Comparison of ENCODE assay signal across 25 mouse cellular contexts in the genomic region with DNA sequence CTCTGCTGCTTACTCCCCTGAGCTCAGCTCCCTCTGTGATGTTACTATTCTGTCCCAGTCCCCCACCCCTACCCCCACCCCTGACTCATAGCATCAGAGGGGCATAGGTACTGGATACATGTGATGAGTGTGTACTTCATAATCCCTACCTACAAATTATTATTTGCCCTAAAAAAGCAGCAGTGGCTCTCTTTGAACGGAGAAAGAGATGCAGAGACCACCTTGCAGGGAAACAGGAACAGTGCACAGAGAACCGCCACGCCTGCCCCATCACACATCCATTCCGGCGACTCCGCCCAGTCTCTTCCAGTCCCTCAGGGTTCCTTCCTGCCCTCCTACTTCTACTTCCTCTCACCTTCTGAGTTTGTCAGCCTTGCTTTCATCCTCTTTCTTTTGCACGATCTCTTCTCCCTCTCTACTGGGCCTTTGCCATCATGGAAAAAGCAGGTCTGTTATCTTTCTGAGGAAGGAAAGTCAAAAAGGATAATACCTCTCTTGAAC. TPM values are rescaled to one million over a fixed set of nuclear protein-coding genes. Genes with fewer than 3 reads are reported as not detected.
DNase-seq lines count a peak whose midpoint lies in the region; ATAC-seq and TF ChIP-seq lines count a peak whose summit lies in the region.
"Had no signal": no experiment of that assay in that cellular context is flagged by ENCODE, and none has a peak within 500 bp of the region (broad histone marks: within the 10 kb centered on the region; RNA-seq: fewer than 3 reads in every experiment).

A gene (minus strand): TSS at position 51 of the 501 bp plus-strand sequence.

- no peaks in the 10 kb centered on the region for H3K27me3 ChIP-seq in testis, adult 2 months (ENCODE audit: control insufficient read depth, insufficient read depth, low read length)
- H3K27me3 ChIP-seq in kidney, embryonic 14.5 days (ENCODE audit: control insufficient read depth, insufficient read depth, low read length), result no peaks in the 10 kb centered on the region
- H3K27me3 ChIP-seq: embryonic facial prominence, embryonic 15.5 days; heart, embryonic 15.5 days; hindbrain, embryonic 13.5 days; intestine, embryonic 15.5 days; Patski had no signal

- H3K9me3 ChIP-seq in kidney, embryonic 14.5 days (ENCODE audit: control insufficient read depth, low read length), result peaks cover 7% of the 10 kb centered on the region; the same call in 1 of the 2 replicates
- H3K9me3 ChIP-seq: embryonic facial prominence, embryonic 15.5 days; intestine, embryonic 15.5 days had no signal

- no peaks in the 10 kb centered on the region for H3K36me3 ChIP-seq in testis, adult 2 months (ENCODE audit: control insufficient read depth, insufficient read depth, low read length)
- no peaks in the 10 kb centered on the region for H3K36me3 ChIP-seq in kidney, embryonic 14.5 days (ENCODE audit: control insufficient read depth, insufficient read depth, low read length)
- H3K36me3 ChIP-seq: embryonic facial prominence, embryonic 15.5 days; forebrain, embryonic 10.5 days; heart, embryonic 15.5 days; hindbrain, embryonic 13.5 days; intestine, embryonic 15.5 days had no signal

- H3K9ac ChIP-seq in kidney, embryonic 14.5 days (ENCODE audit: low read depth, low read length), result no peak within 1 kb of the TSS
- H3K9ac ChIP-seq: embryonic facial prominence, embryonic 15.5 days; heart, embryonic 15.5 days; hindbrain, embryonic 13.5 days; intestine, embryonic 15.5 days had no signal

- no peak for TF ChIP-seq POLR2A in testis, adult 2 months (IDR thresholded peaks at IDR 0.05; ENCODE audit: control insufficient read depth, low read depth, low read length)

- H3K27ac ChIP-seq in testis, adult 2 months (ENCODE audit: control insufficient read depth, insufficient read depth, low read depth, low read length), result no peak within 1 kb of the TSS; the same call in 1 of the 2 replicates
- H3K27ac ChIP-seq in kidney, embryonic 14.5 days (ENCODE audit: low read depth, low read length), result no peak within 1 kb of the TSS
- no peak within 1 kb of the TSS for H3K27ac ChIP-seq in left cerebral cortex, adult 2 months
- H3K27ac ChIP-seq: embryonic facial prominence, embryonic 15.5 days; forebrain, embryonic 10.5 days; gastrocnemius, adult 2 months; heart, embryonic 15.5 days; hindbrain, embryonic 13.5 days; intestine, embryonic 15.5 days had no signal

- DNase-seq in testis, postnatal 14 days (ENCODE audit: low spot score), result no peak
- DNase-seq in ES-CJ7 (ENCODE audit: low read depth, low spot score) (peak; percentile 59), R1 (ENCODE audit: low read depth, low spot score) (peak; percentile 45)
- DNase-seq in kidney, postnatal 10 days, result no peak
- DNase-seq in left cerebral cortex, adult 2 months (ENCODE audit: extremely low spot score in 1 of 2, low spot score in 2 of 2), result no peak
- DNase-seq: adrenal gland, adult 8-10 months; adrenal gland, postnatal 36 days; cerebellum, adult 2 months; cerebellum, postnatal 10 days; embryo, embryonic 11 days; gastrocnemius, adult 2 months; gastrocnemius, postnatal 25 days; heart, adult 11 months; heart, postnatal 14 days had no signal

- intact Hi-C loops in left cerebral cortex, adult 2 months (cut with DNase I), result no loop called here

- ATAC-seq in kidney, embryonic 14.5 days (ENCODE audit: low FRiP score, low TSS enrichment), result no peak
- ATAC-seq: forebrain, embryonic 14.5 days; intestine, embryonic 15.5 days; Patski had no signal

- 53% methylated on average over 7 of the region's 7 CpGs for WGBS in kidney, embryonic 14.5 days

- no peak within 1 kb of the TSS for H3K4me2 ChIP-seq in kidney, embryonic 14.5 days (replicated peaks; ENCODE audit: low read depth, low read length)
- H3K4me2 ChIP-seq: embryonic facial prominence, embryonic 15.5 days; heart, embryonic 15.5 days; hindbrain, embryonic 13.5 days; intestine, embryonic 15.5 days had no signal

- H3K4me1 ChIP-seq in testis, adult 2 months (ENCODE audit: control insufficient read depth, insufficient read depth, low read length), result peaks cover 9% of the 10 kb centered on the region
- no peaks in the 10 kb centered on the region for H3K4me1 ChIP-seq in kidney, embryonic 14.5 days (ENCODE audit: control insufficient read depth, insufficient read depth, low read length)
- H3K4me1 ChIP-seq: embryonic facial prominence, embryonic 15.5 days; heart, embryonic 15.5 days; hindbrain, embryonic 13.5 days; intestine, embryonic 15.5 days had no signal

- no peak for TF ChIP-seq CTCF in testis, adult 2 months (IDR thresholded peaks at IDR 0.05; ENCODE audit: control insufficient read depth, insufficient read depth, insufficient replicate concordance, low read depth, low read length)
- TF ChIP-seq CTCF in left cerebral cortex, adult 2 months (IDR thresholded peaks at IDR 0.05), result no peak

- H3K4me3 ChIP-seq in testis, adult 2 months (ENCODE audit: control insufficient read depth, low read depth, low read length), result peak within 1 kb of the TSS; percentile 77
- H3K4me3 ChIP-seq in kidney, embryonic 14.5 days (ENCODE audit: low read length), result no peak within 1 kb of the TSS
- no peak within 1 kb of the TSS for H3K4me3 ChIP-seq in left cerebral cortex, adult 2 months
- H3K4me3 ChIP-seq: embryonic facial prominence, embryonic 15.5 days; erythroblast, embryonic 14.5 days; forebrain, embryonic 10.5 days; gastrocnemius, adult 2 months; heart, embryonic 15.5 days; hindbrain, embryonic 13.5 days; intestine, embryonic 15.5 days had no signal

RNA-seq across cellular contexts. Expression of the gene that starts here (rescaled TPM):
- 87.2 and 108 TPM in 2 replicates for polyA plus RNA-seq in testis, adult 2 months (2012; rRNA removed)
- polyA plus RNA-seq in kidney, embryonic 14.5 days (2014; fragmentation: Nextera tagmentation; extraction: Ambion mirVana), result not detected in 2 replicates
- total RNA-seq in left cerebral cortex, adult 2 months (2021), result not detected
- total RNA-seq: adrenal gland, adult 8-10 months; adrenal gland, postnatal 36 days; gastrocnemius, adult 2 months; gastrocnemius, postnatal 25 days; heart, postnatal 14 days had no signal
- polyA plus RNA-seq: cerebellum, adult 2 months; embryonic facial prominence, embryonic 11.5 days; embryonic facial prominence, embryonic 15.5 days; erythroblast, embryonic 14.5 days; forebrain, embryonic 10.5 days; forebrain, embryonic 14.5 days; heart, embryonic 15.5 days; hindbrain, embryonic 13.5 days; intestine, embryonic 15.5 days; Patski had no signal

Comparison
In these comparisons a context has a peak if more than half of its experiments do, and no peak if none do; other contexts are left out.
1. RNA of the gene that starts here (polyA plus RNA-seq): 87.2 to 108 TPM in testis, adult 2 months; not detected in kidney, embryonic 14.5 days; every median in the first group is over 10 times any median in the second.
2. DNase-seq: peak in ES-CJ7 (single experiment) and R1 (single experiment); none in testis, postnatal 14 days (single experiment), kidney, postnatal 10 days (single experiment) and left cerebral cortex, adult 2 months (0 of 2).